Mouse (Mus musculus) midbrain, embryonic 16.5 days (tissue): ENCODE data around the gene Depp1. TPM values are rescaled to one million over a fixed set of nuclear protein-coding genes. Genes with fewer than 3 reads are reported as not detected.

Experiments used
- ATAC-seq: fragments of 200-750 bp; cut with Nextera tagmentation; 2 replicates; pipeline ENCODE4 v1.8.0; 2017; ENCODE audit warnings: moderate TSS enrichment
- H3K27ac ChIP-seq: fragments of 300-500 bp; sonication (generic); 2 replicates; pipeline ENCODE4 v1.5.1; 2014; ENCODE audit warnings: mild to moderate bottlenecking, low read length, mixed read lengths
- H3K27me3 ChIP-seq: fragments of 300-500 bp; sonication (generic); 2 replicates; pipeline ENCODE4 v1.6.1; 2014; ENCODE audit warnings: low read depth, low read length, mixed read lengths; ENCODE audit not compliant: control insufficient read depth, insufficient read depth
- H3K36me3 ChIP-seq: fragments of 300-500 bp; sonication (generic); 2 replicates; pipeline ENCODE4 v1.6.1; 2014; ENCODE audit warnings: mild to moderate bottlenecking, low read length, moderate library complexity, mixed read lengths; ENCODE audit not compliant: control insufficient read depth, insufficient read depth
- H3K4me1 ChIP-seq: fragments of 300-500 bp; sonication (generic); 2 replicates; pipeline ENCODE4 v1.6.1; 2014; ENCODE audit warnings: mild to moderate bottlenecking, low read length, mixed read lengths; ENCODE audit not compliant: control insufficient read depth, insufficient read depth
- H3K4me2 ChIP-seq: fragments of 300-500 bp; sonication (generic); 2 replicates; pipeline ENCODE4 v1.6.1; 2014; ENCODE audit warnings: mild to moderate bottlenecking, low read length, mixed read lengths
- H3K4me3 ChIP-seq: fragments of 300-500 bp; sonication (generic); 2 replicates; pipeline ENCODE4 v1.5.1; 2014; ENCODE audit warnings: low read depth, mild to moderate bottlenecking, low read length, moderate library complexity, mixed read lengths
- H3K9ac ChIP-seq: fragments of 300-500 bp; sonication (generic); 2 replicates; pipeline ENCODE4 v1.6.1; 2014; ENCODE audit warnings: low read depth, low read length, mixed read lengths
- H3K9me3 ChIP-seq: fragments of 300-500 bp; sonication (generic); replicated peaks from 2 replicates; pipeline ENCODE4 v1.6.1; 2014; ENCODE audit warnings: mild to moderate bottlenecking, low read length, mixed read lengths; ENCODE audit not compliant: control insufficient read depth, poor library complexity, severe bottlenecking
- WGBS: fragments of 180-500 bp; shearing (Covaris S2); extraction: QIAGEN DNeasy Blood & Tissue Kit; methylation state at CpG from one replicate; pipeline ENCODE4 v1.1.7; 2014; 5-methylcytosine and 5-hydroxymethylcytosine counted together
- microRNA-seq: library from miRNA; unstranded; fragments of <30 nt; microRNA quantifications from one replicate; pipeline ENCODE4, GENCODE M21; 2017
- polyA plus RNA-seq: library from polyadenylated mRNA; unstranded; fragments of >200 nt; fragmentation: Nextera tagmentation; extraction: Ambion mirVana; gene quantifications from 2 replicates; pipeline ENCODE4 v1.2.1, GENCODE M21; 2015

The Depp1 gene
- polyA plus RNA-seq, 1 experiment from 2014 or later, result 10.8 TPM

DNA sequence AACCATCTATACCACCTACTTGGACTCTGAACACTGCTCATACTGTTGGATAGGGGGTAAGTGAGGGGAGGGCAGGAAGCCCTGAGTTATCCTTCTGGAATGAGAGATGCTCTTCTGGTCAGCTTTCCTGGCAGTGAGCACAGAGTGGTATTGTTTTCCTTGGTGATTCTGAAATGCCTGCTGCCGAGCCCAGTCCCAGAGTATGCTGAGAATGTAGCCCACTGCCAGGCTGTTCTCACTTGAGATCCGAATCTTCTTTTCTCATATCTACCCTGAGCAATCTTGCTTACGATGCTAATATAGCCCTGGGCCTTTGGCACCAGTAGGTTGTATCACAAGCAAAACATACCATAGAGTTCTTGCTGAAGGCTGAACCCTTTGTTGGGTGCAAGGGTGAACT is 43.9 kb downstream of the Depp1 start:
- H3K4me2 ChIP-seq, result no peak overlapping the region
- no peak overlapping the region for H3K9ac ChIP-seq
- no peaks in the 10 kb centered on the region for H3K27me3 ChIP-seq
- H3K9me3 ChIP-seq, result no peaks in the 10 kb centered on the region
- no peak overlapping the region for H3K27ac ChIP-seq
- no peaks in the 10 kb centered on the region for H3K4me1 ChIP-seq
- no peak overlapping the region for H3K4me3 ChIP-seq
- ATAC-seq, result no peak
- WGBS, result 88% methylated on average over 3 of the region's 3 CpGs
- no peaks in the 10 kb centered on the region for H3K36me3 ChIP-seq

DNA sequence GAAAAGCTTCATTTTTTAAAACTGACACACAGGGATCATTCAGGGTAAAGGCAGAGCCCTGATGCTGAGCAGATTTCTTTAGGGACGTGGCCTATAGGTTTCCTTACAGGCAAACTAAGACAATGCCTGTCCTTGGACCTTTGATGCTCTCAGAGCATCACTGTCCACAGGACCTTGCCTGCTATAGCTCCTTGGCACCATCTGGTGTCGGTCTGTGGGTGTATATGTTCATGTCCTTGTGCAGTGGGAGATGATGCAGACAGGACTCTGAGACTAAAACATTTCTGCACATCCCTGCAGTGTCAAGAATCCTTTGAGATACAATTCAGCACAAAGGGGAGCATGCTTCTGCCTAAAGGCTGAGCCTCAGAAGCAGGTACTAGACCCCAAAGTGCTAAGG is 47.0 kb downstream of the Depp1 start:
- Histone ChIP-seq H3K9me3 (no peaks in the 10 kb centered on the region), H3K9ac (no peak overlapping the region), H3K4me2 (no peak overlapping the region), H3K4me1 (no peaks in the 10 kb centered on the region), H3K27ac (no peak overlapping the region), H3K4me3 (no peak overlapping the region), H3K27me3 (no peaks in the 10 kb centered on the region), H3K36me3 (no peaks in the 10 kb centered on the region)
- no peak for ATAC-seq
- WGBS, result 54% methylated on average over 2 of the region's 2 CpGs

DNA sequence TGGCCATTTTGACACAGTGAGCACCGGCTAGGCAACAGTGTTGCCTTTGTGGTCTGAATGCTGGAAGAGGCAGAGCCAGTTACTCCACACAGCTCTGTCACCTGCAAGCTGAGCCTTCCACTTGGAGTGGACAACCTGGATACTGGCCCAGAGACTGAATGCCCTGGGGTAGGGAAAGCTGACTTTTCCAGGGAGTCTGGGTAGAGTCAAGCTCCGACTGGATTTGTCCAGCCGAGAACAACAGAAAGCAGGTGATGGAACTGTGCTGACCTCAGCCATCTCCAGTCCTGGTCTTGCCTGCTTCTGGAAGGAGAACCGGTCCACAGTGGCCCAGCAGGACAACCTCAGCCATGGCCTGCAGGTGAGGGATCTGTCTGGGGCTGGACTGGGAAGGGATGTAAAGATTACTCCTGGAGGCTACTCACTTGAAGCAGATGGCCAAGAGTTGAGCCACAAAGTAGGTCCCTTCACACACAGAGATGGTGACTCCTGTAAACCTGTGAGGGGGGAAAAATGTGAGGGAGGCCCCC is 47.6 kb downstream of the Depp1 start:
- Histone ChIP-seq H3K27ac (no peak overlapping the region), H3K9me3 (no peaks in the 10 kb centered on the region), H3K36me3 (no peaks in the 10 kb centered on the region), H3K4me2 (no peak overlapping the region), H3K4me1 (no peaks in the 10 kb centered on the region), H3K9ac (no peak overlapping the region), H3K27me3 (no peaks in the 10 kb centered on the region), H3K4me3 (no peak overlapping the region)
- WGBS, result 95% methylated on average over 4 of the region's 4 CpGs
- ATAC-seq, result no peak

DNA sequence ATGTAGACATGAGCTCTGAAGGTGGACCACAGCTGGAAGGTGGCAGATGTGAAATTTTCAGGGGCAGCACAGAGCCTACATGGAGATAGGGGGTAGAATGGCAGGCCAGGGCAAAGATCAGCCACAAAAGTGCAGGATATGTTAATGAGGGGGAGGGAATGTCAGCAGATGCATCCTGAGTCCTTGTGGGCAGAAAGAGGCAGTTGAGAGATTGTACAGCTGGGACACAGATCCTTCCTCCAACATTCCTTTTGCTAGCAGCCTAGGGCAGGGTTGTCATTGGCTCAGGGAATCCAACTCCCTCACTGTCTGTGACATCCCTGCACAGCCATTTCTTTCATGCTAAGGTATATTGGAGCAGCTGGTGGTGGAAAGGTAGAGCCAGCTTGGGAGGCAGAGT is 50.4 kb downstream of the Depp1 start:
- ATAC-seq, result no peak
- Histone ChIP-seq H3K9me3 (no peaks in the 10 kb centered on the region), H3K27ac (no peak overlapping the region), H3K27me3 (no peaks in the 10 kb centered on the region), H3K4me3 (no peak overlapping the region), H3K4me2 (no peak overlapping the region), H3K4me1 (no peaks in the 10 kb centered on the region), H3K9ac (no peak overlapping the region), H3K36me3 (no peaks in the 10 kb centered on the region)

Small RNA genes within 50 kb of the gene (microRNA-seq; reads per million reads assigned to microRNA genes)
- gene Mir7043, result not detected

Other genes with a start within 250 kb of the Depp1 start
- gene Alox5, start 189.4 kb upstream of the Depp1 start, polyA plus RNA-seq, result 0.73 and 1.0 TPM in 2 replicates
- not detected in 2 replicates for gene Olfr211, start 161.5 kb upstream of the Depp1 start, polyA plus RNA-seq
- not detected in 2 replicates for gene Olfr212, start 144.1 kb upstream of the Depp1 start, polyA plus RNA-seq
- not detected in 2 replicates for gene Olfr213, start 112.2 kb upstream of the Depp1 start, polyA plus RNA-seq
- gene Gm5580, start 99.5 kb upstream of the Depp1 start, polyA plus RNA-seq, result 0.36 TPM in 2 replicates
- gene Olfr214, start 96.4 kb upstream of the Depp1 start, polyA plus RNA-seq, result not detected in 2 replicates
- gene Olfr215, start 66.4 kb upstream of the Depp1 start, polyA plus RNA-seq, result not detected in 2 replicates
- 135 and 158 TPM in 2 replicates for gene Zfp422, start 21.6 kb upstream of the Depp1 start, polyA plus RNA-seq
- gene Rassf4, start 23.3 kb downstream of the Depp1 start, polyA plus RNA-seq, result 8.3 and 8.7 TPM in 2 replicates
- 0.42 and 0.75 TPM in 2 replicates for gene Tmem72, start 66.3 kb downstream of the Depp1 start, polyA plus RNA-seq